In genomic region chr2:26061018-26061666, GRCm38 (mm10) we compare ENCODE assay signal across 9 mouse cellular contexts. TPM values are rescaled to one million over a fixed set of nuclear protein-coding genes. Genes with fewer than 3 reads are reported as not detected.
DNase-seq lines count a peak whose midpoint lies in the region; ATAC-seq and TF ChIP-seq lines count a peak whose summit lies in the region.
"Had no signal": no experiment of that assay in that cellular context is flagged by ENCODE, and none has a peak within 500 bp of the region (broad histone marks: within the 10 kb centered on the region; RNA-seq: fewer than 3 reads in every experiment).

No protein-coding gene starts in this region.

- no peaks in the 10 kb centered on the region for H3K4me1 ChIP-seq in embryonic facial prominence, embryonic 14.5 days (ENCODE audit: control insufficient read depth, insufficient read depth, low read length)
- peaks cover 20% of the 10 kb centered on the region for H3K4me1 ChIP-seq in embryonic facial prominence, embryonic 10.5 days
- H3K4me1 ChIP-seq in midbrain, postnatal 0 days (ENCODE audit: insufficient read depth, low read length), result no peaks in the 10 kb centered on the region

- no peak overlapping the region for H3K27ac ChIP-seq in embryonic facial prominence, embryonic 14.5 days (replicated peaks; ENCODE audit: low read depth, low read length)
- no peak overlapping the region for H3K27ac ChIP-seq in embryonic facial prominence, embryonic 10.5 days (replicated peaks)
- H3K27ac ChIP-seq in midbrain, postnatal 0 days (ENCODE audit: low read depth, low read length), result no peak overlapping the region

- H3K27me3 ChIP-seq in embryonic facial prominence, embryonic 14.5 days (replicated peaks; ENCODE audit: control insufficient read depth, insufficient read depth, low read length), result no peaks in the 10 kb centered on the region
- H3K27me3 ChIP-seq in embryonic facial prominence, embryonic 10.5 days (replicated peaks; ENCODE audit: low read depth, poor library complexity, severe bottlenecking), result no peaks in the 10 kb centered on the region; the same call in 1 of the 2 replicates
- H3K27me3 ChIP-seq in midbrain, postnatal 0 days (ENCODE audit: insufficient read depth, low read length), result no peaks in the 10 kb centered on the region

- WGBS in embryonic facial prominence, embryonic 14.5 days, result 63% methylated on average over 21 of the region's 21 CpGs
- 75% methylated on average over 21 of the region's 21 CpGs for WGBS in embryonic facial prominence, embryonic 10.5 days
- WGBS in midbrain, postnatal 0 days, result 75% methylated on average over 21 of the region's 21 CpGs

- no peak overlapping the region for H3K9ac ChIP-seq in embryonic facial prominence, embryonic 14.5 days (ENCODE audit: low read depth, low read length)
- H3K9ac ChIP-seq in midbrain, postnatal 0 days (replicated peaks; ENCODE audit: low read length, poor library complexity, severe bottlenecking), result no peak overlapping the region

- DNase-seq in embryonic facial prominence, embryonic 14.5 days (ENCODE audit: low spot score), result peak; percentile 31
- no peak for DNase-seq in embryonic facial prominence, embryonic 10.5 days (ENCODE audit: low spot score)
- peak; percentile 51 for DNase-seq in cerebellum, adult 8-10 months
- peak; percentile 55 to 58 for DNase-seq in left cerebral cortex, adult 9 months (ENCODE audit: low spot score in 2 of 2)
- DNase-seq in right cerebral cortex, postnatal 10 days (ENCODE audit: low spot score in 2 of 2), result peak; percentile 70 to 83
- no peak for DNase-seq in kidney, postnatal 36 days
- DNase-seq in midbrain, postnatal 0 days (ENCODE audit: low spot score), result no peak
- no peak for DNase-seq in gastrocnemius, adult 8-10 months (ENCODE audit: low spot score in 2 of 2)
- DNase-seq: lung, postnatal 14 days had no signal

- peaks cover 9% of the 10 kb centered on the region for H3K36me3 ChIP-seq in embryonic facial prominence, embryonic 14.5 days (ENCODE audit: control insufficient read depth, insufficient read depth, low read length)
- no peaks in the 10 kb centered on the region for H3K36me3 ChIP-seq in embryonic facial prominence, embryonic 10.5 days (replicated peaks)
- H3K36me3 ChIP-seq in midbrain, postnatal 0 days (ENCODE audit: insufficient read depth, low read length), result peaks cover 7% of the 10 kb centered on the region

- H3K4me3 ChIP-seq in embryonic facial prominence, embryonic 14.5 days (ENCODE audit: low read depth, low read length), result no peak overlapping the region
- H3K4me3 ChIP-seq in embryonic facial prominence, embryonic 10.5 days, result no peak overlapping the region
- no peak overlapping the region for H3K4me3 ChIP-seq in midbrain, postnatal 0 days (ENCODE audit: low read depth, low read length)

- no peak overlapping the region for H3K4me2 ChIP-seq in embryonic facial prominence, embryonic 14.5 days (ENCODE audit: low read depth, low read length)
- H3K4me2 ChIP-seq in midbrain, postnatal 0 days (ENCODE audit: low read depth, low read length, poor library complexity, severe bottlenecking), result no peak overlapping the region

- TF ChIP-seq CTCF in midbrain, postnatal 0 days (IDR thresholded peaks at IDR 0.05), result no peak

- ATAC-seq in embryonic facial prominence, embryonic 14.5 days (ENCODE audit: low read depth), result peak; percentile 71; the same call in 1 of the 2 replicates
- no peak for ATAC-seq in midbrain, postnatal 0 days (ENCODE audit: low FRiP score)

- H3K9me3 ChIP-seq in embryonic facial prominence, embryonic 14.5 days (ENCODE audit: control insufficient read depth, low read length), result no peaks in the 10 kb centered on the region
- no peaks in the 10 kb centered on the region for H3K9me3 ChIP-seq in embryonic facial prominence, embryonic 10.5 days
- H3K9me3 ChIP-seq in midbrain, postnatal 0 days (ENCODE audit: low read length), result no peaks in the 10 kb centered on the region

RNA-seq across cellular contexts. Expression of gene Ubac1, which starts 39.6 kb away (rescaled TPM):
- 104 and 110 TPM in 2 replicates for polyA plus RNA-seq in embryonic facial prominence, embryonic 14.5 days (2014; fragmentation: Nextera tagmentation; extraction: Ambion mirVana)
- 94.9 and 95.9 TPM in 2 replicates for polyA plus RNA-seq in embryonic facial prominence, embryonic 10.5 days (2016; fragmentation: Nextera tagmentation; extraction: Ambion mirVana)
- 100 and 123 TPM in 2 replicates for total RNA-seq in midbrain, postnatal 0 days (2014; rRNA removed)
- 151 and 158 TPM in 2 replicates for polyA plus RNA-seq in midbrain, postnatal 0 days (2015; fragmentation: Nextera tagmentation; extraction: Ambion mirVana)
- 100 to 1,000 TPM; 223 to 283 (median 240) TPM for total RNA-seq in gastrocnemius, adult 8-10 months (2022)

Comparison
In these comparisons a context has a peak if more than half of its experiments do, and no peak if none do; other contexts are left out.
1. DNase-seq: peak in embryonic facial prominence, embryonic 14.5 days (single experiment), cerebellum, adult 8-10 months (single experiment), left cerebral cortex, adult 9 months (2 of 2) and right cerebral cortex, postnatal 10 days (2 of 2); none in embryonic facial prominence, embryonic 10.5 days (single experiment), kidney, postnatal 36 days (0 of 2), midbrain, postnatal 0 days (single experiment) and gastrocnemius, adult 8-10 months (0 of 2).